Mouse (Mus musculus): ENCODE measurements at regions not wholly inside any gene's neighbourhood (a gene's known extent, or its start where the extent isn't known, plus 50 kb on each side); places are given as distances from the start of the nearest gene placed in this dataset.
"Not testable (repeated sequence)": the region's sequence is repeated elsewhere in the genome, so short reads cannot be mapped to it uniquely, and the experiment has no call there.

GRCm38 (mm10) chr9:113177918-113178235 lies 530.2 kb downstream of the Pdcd6ip start:
- DNase-seq (ENCODE audit: low spot score in 2 of 2) = no peak

- no peak for DNase-seq (ENCODE audit: low spot score in 2 of 2)
Observed at GRCm38 (mm10) chr9:113177181-113177917, 530.7 kb downstream of the Pdcd6ip start.

DNA sequence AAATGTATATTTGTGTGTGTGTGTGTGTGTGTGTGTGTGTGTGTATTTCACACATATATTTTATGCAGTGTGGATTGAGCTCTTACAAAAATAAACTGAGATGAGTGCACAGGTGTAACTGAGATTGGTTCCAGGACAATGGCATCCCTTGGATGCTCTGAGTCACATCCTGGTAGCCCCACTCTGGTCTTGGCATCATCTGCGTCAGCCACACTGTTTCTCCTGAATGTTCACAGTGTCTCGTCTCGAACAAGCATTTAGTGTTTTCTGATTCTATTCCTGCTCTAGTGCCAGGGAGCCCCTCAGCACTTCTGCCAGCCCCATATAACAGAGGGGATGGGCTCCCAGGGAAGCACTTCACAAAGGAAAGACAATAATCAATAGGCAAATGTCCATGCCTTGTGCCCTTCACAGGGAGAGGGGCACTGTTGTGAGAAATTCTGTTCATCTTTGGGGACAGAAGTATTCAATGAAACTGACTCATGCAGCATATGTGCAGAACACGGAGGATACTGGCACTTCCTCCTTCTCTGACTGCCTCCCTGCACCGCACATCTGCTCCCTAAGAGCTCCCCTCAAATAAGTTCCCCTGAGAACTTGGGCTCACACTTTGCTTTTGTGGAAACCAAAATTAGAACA lies 536.2 kb downstream of the Pdcd6ip start:
- DNase-seq (ENCODE audit: low spot score in 2 of 2) = no peak

DNA sequence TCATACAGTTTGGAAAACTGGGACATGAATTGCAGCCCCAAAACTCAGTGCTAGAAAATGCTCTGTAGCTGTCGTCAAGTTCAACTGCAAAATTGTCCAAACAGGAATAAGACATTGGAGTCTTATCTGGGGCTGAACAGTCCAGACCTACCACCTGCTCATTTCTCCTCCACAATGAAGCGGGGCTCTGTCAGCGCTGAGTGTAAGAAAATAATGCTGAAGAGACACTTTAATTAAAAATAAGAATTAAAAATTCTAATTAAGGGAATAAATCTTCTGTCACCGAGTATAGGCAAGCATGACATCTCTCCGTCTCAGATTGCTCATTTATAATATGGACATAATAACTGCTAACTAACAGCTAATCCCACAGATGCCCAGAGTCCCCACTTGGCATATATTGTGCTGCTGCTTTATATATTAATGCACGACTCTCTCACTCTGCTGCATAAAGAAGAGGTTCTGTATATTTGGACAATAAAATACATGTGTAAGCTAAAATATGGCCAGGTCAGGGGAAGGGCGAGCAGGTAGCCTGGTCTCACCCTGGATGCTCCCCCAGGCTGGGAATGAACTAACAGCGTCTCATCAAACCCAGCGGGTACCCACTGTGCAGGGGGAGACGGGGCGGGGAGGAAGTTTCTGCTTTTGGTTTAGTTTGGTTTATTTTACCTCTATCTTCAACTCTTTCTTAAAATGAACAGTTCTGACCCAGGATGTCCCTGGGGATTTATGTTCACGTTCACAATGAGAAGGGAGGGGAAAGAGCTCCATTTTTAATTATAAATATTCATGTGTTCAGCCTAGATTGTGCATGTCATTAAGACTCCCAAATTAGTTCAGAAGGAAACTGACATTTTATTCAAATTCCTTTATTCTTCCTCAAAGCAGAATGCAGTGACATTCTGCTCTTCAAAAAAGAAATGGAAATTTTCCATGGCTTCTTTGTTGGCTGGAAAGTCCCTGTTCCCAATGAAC lies 544.9 kb downstream of the Pdcd6ip start:
- DNase-seq (ENCODE audit: low spot score in 2 of 2) = no peak

DNA sequence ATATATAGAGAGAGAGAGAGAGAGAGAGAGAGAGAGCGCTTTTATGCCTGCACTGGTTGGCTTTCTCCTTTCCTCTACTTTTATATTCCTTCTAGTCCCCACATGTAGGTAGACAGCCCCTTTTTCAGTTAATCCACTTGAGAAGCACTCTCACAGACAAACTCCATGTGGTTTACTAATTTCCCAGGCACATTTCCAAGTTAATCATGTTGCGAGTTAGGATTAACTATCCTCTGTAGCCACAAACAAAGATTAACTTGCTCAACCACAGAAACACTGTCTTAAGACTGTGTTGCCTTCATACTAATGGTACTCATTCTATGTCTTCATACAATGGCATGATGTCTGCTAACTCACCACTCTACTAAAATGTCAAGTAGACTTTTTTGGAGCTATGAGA lies 548.0 kb downstream of the Pdcd6ip start:
- DNase-seq (ENCODE audit: low spot score in 2 of 2) = no peak

DNA sequence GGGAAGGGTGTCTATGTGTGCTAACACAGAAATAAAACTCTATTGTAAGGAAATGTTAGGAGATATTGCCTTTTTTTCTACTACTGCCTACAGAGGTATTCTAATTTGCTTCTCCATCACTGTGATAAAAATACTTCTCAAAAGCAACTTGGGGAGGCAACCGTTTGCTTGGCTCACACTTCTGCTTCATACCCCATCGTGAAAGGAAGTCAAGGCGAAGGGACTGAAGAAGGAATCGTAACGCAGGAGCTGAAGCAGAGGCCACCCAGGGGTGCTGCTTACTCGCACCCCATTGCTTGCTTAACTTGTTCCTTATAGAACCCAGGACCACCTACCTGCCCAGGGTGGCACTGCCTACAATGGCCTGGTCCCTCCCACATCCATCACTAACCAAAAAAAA lies 550.0 kb downstream of the Pdcd6ip start:
- DNase-seq (ENCODE audit: low spot score in 2 of 2) = no peak

DNA sequence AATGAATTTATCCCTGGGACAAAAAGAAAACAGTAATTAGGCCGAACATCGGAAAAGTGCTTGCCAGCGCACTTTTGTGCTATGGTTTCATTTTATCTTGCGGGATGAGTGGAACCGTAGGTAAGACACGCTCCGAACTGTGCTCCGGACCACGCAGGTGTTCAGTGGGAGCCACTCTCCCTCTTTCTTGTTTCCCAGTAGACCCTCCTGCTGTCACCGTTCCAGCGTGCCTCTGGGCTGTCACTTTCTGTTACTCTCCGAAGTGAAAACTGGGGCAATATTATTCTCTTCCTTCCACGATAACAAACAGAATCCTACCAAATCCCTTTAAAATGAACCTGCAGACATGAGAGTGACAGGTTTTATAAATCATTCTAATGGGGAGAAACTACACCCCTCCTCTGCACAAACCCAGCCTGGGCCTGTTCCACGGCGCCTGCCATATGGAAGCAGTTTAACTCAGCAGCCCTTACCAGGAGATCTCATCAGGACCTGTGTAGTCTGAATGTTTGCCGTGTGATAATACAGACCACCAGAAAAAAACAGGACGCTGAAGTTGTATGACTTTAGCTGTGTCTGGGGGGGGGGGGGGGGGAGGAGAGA lies 550.5 kb downstream of the Pdcd6ip start:
- no peak for DNase-seq (ENCODE audit: low spot score in 2 of 2)

DNA sequence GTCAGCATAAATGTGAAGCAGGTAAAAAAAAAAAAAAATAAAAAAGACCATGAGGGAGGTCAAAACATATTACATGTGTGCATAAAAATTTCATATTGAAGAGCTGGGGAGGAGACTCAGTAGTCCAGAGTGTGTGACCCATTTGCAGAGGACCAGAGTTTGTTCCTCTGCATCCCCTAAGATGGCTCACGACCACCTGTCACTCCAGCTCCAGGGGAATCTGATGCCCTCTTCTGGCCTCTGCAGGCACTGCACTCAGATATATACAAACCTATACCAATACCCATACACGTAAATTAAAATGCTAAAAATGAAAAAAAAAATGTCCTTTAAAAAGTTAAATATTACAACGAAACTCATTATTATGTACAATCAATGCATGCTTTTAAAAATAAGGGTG lies 551.4 kb downstream of the Pdcd6ip start:
- DNase-seq (ENCODE audit: low spot score in 2 of 2) = no peak

GRCm38 (mm10) chr9:113149084-113149483 lies 559.0 kb downstream of the Pdcd6ip start:
- no peak for DNase-seq (ENCODE audit: low spot score in 2 of 2)

GRCm38 (mm10) chr9:113146571-113146970 lies 561.5 kb downstream of the Pdcd6ip start:
- no peak for DNase-seq (ENCODE audit: low spot score in 2 of 2)

GRCm38 (mm10) chr9:113145036-113145435 lies 563.0 kb downstream of the Pdcd6ip start:
- no peak for DNase-seq (ENCODE audit: low spot score in 2 of 2)

DNA sequence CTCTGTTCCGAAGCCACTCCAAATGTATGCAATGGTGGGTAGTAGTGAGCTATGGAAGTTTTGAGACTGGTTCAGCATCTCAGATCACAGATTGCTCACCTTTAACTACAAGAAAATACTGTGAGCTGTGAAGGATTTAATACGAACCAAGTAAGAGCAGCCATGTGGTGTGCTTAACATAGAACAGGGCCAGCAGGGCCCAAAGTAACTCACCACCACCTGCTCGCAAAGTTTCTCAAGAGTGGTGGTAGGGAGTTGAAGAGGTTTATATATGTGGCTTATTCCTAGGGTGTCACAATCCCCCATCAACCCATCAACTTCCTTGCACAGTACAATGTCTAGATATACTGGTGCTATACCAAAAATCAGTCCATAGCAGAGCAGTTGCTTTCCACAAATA lies 573.4 kb downstream of the Pdcd6ip start:
- no peak for DNase-seq (ENCODE audit: low spot score in 2 of 2)

GRCm38 (mm10) chr9:113123004-113123692 lies 584.9 kb downstream of the Pdcd6ip start:
- DNase-seq (ENCODE audit: low spot score in 2 of 2) = no peak

DNA sequence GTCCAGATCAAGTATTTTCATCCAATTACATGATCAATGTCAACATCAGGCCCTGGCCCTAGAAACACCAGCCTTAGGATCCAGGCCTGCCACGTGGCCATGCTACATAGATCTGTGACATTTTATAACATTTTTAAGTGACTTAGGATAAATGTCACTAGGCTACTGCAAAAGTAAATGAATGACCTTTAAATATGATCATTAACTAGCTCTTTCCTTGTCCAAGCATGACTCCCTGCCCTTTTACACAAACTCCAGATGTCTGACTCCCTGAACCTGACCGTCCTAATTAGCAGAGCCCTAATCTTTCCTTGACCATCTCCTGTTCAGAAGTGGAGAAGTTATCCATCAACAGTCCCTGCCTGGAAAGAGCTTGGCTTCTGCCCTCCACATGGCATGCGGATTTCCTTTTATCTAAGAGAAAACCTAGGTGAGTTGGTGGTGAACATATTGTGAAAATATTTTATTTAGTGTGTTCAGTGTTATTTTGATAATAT lies 585.8 kb downstream of the Pdcd6ip start:
- no peak for DNase-seq (ENCODE audit: low spot score in 2 of 2)

DNA sequence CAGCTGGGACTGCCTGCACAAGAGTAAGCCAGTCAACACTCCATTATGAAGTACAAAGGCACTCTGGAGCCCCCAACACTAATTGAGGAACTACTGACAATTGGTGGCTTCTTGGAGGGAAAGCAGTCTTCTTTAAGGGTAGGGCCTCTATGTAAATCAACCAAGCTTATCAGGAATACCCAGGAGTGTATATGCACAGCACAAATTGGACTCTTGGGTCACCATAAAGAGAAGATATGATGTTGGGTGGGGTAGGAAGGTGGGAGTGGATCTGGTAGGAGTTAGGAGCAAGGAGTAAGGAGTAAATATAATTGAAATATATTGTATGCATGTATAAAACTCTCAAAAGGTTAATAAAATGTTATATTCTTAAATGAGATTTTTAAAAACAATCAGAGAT lies 587.7 kb downstream of the Pdcd6ip start:
- DNase-seq (ENCODE audit: low spot score in 2 of 2) = no peak

DNA sequence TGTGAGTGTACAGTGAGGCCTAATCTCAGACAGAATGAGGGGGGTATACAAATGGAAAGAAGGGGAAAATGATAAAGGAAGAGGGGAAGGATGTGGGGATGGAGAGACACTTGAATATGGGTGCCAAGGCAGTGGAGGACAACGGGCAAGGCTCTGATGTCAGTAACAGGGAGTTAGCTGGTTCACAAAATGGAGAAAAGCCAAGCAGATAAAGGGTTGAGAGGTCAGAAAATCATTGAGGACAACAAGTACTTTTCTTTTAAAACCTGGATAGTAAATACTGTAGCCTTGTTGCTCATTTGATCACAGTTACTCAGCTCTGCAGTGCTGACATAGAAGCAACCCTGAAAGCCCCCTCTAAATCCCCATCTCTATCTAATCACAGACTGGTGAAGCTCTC lies 588.3 kb downstream of the Pdcd6ip start:
- DNase-seq (ENCODE audit: low spot score in 2 of 2) = no peak

DNA sequence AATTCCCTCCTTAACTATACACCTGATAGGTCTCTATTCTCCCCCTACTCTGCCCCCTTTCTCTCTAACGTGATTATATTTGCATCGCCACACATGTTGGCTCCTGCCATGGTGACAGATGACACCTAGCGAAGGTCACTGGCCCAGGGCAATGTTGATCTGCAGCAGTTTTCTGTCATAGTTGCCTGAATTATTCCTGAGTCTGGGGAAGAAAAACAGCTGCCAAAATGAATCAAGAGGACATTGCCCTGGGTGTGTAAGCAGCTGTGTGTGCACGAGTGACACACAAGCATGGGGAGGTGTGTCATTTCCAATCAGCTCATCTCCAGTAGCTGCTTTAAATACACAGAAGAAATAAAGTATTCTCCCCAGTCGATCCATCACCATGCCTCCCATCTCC lies 592.5 kb downstream of the Pdcd6ip start:
- DNase-seq (ENCODE audit: low spot score in 2 of 2) = no peak

GRCm38 (mm10) chr9:113112753-113113152 lies 595.3 kb downstream of the Pdcd6ip start:
- DNase-seq (ENCODE audit: low spot score in 2 of 2) = no peak

DNA sequence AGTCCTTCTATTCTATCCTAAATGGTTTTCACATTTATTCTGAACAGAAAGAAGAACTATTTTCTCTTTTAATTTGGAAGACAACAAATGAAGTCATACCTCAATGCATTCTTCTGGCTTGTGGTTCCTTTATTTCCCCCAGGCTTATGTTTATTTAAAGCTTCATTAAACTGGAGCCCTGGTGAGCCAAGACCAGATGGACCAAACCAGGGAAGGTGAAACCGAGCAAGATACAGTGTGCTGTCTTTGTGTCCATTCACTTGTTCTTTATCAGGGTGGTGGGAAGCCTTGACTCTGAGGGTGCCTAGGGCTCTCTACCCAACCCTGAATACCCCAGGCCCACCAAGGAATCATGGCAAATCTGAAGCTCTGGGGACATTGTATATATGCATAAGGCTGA lies 606.3 kb downstream of the Pdcd6ip start:
- no peak for DNase-seq (ENCODE audit: low spot score in 2 of 2)

GRCm38 (mm10) chr9:113100641-113101040 lies 607.4 kb downstream of the Pdcd6ip start:
- no peak for DNase-seq (ENCODE audit: low spot score in 2 of 2)

GRCm38 (mm10) chr9:113095421-113095820 lies 612.6 kb downstream of the Pdcd6ip start:
- not testable (repeated sequence) for DNase-seq (ENCODE audit: low spot score in 2 of 2)

All from spleen, postnatal 14 days (tissue).